Mouse (Mus musculus) testis, adult 2 months (tissue): Measurements from ENCODE around the gene Prnd.

Experiments
- CTCF ChIP-seq: fragments of 200-500 bp; IDR thresholded peaks from 2 replicates; pipeline ENCODE4 v1.5.1; 2012; ENCODE audit warnings: low read depth, mild to moderate bottlenecking, inconsistent platforms, low read length, moderate library complexity; ENCODE audit not compliant: control insufficient read depth, insufficient read depth, insufficient replicate concordance
- POLR2A ChIP-seq: fragments of 200-500 bp; IDR thresholded peaks from 2 replicates; pipeline ENCODE4 v1.6.1; 2012; ENCODE audit warnings: low read depth, mild to moderate bottlenecking, inconsistent platforms, low read length, moderate library complexity; ENCODE audit not compliant: control insufficient read depth

DNA sequence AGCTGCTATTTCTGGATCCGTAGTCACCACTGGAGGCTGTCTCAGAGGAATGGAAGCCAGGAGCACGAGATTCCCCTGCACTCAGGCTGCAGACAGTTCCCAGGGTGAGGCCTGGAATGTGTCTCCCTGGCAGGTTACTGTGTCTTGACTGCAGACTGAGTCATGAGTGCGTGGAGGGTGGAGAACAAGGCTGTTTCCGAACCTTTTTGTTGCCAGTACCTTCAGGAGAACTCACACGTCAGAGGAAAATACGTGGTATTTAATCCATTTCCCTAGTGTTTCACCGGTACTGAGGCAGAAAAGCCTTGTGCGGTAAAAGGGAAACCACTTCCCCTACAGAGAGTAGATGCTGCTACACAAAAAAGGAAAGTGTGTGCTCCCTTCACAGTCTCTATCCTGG, 47.8 kb upstream of the Prnd start:
- TF ChIP-seq CTCF (no peak), POLR2A (no peak)
